Mouse (Mus musculus): ENCODE results near the gene Alkbh7. TPM values are rescaled to one million over a fixed set of nuclear protein-coding genes. Genes with fewer than 3 reads are reported as not detected.

Alkbh7 gene
- polyA plus RNA-seq, 1 experiment from 2014 or later = 39.0 TPM

GRCm38 (mm10) chr17:56976531-56977390 is 20.4 kb upstream of the Alkbh7 start:
- H3K4me2 ChIP-seq = no peak overlapping the region
- H3K27me3 ChIP-seq (ENCODE audit: insufficient read depth, low read length) = no peaks in the 10 kb centered on the region
- H3K4me1 ChIP-seq (ENCODE audit: insufficient read depth) = no peaks in the 10 kb centered on the region
- no peaks in the 10 kb centered on the region for H3K9me3 ChIP-seq (ENCODE audit: low read depth, low read length)
- no peak for TF ChIP-seq CTCF (IDR thresholded peaks at IDR 0.05; ENCODE audit: low read depth)
- H3K4me3 ChIP-seq (ENCODE audit: low read depth, low read length) = no peak overlapping the region
- 63% methylated on average over 8 of the region's 8 CpGs for WGBS
- no peak overlapping the region for H3K27ac ChIP-seq (ENCODE audit: low read depth)
- H3K9ac ChIP-seq = no peak overlapping the region
- H3K36me3 ChIP-seq (ENCODE audit: insufficient read depth) = no peaks in the 10 kb centered on the region
- DNase-seq = no peak
- no peak for ATAC-seq (ENCODE audit: insufficient read depth)

GRCm38 (mm10) chr17:56979524-56979923 is 17.6 kb upstream of the Alkbh7 start:
- H3K9me3 ChIP-seq (ENCODE audit: low read depth, low read length) = no peaks in the 10 kb centered on the region
- H3K9ac ChIP-seq = no peak overlapping the region
- H3K4me1 ChIP-seq (ENCODE audit: insufficient read depth) = no peaks in the 10 kb centered on the region
- H3K4me3 ChIP-seq (ENCODE audit: low read depth, low read length) = no peak overlapping the region
- no peak overlapping the region for H3K27ac ChIP-seq (ENCODE audit: low read depth)
- TF ChIP-seq CTCF (IDR thresholded peaks at IDR 0.05; ENCODE audit: low read depth) = no peak
- DNase-seq = no peak
- 28% methylated on average over 7 of the region's 8 CpGs for WGBS
- no peak for ATAC-seq (ENCODE audit: insufficient read depth)
- H3K27me3 ChIP-seq (ENCODE audit: insufficient read depth, low read length) = no peaks in the 10 kb centered on the region
- no peaks in the 10 kb centered on the region for H3K36me3 ChIP-seq (ENCODE audit: insufficient read depth)
- H3K4me2 ChIP-seq = no peak overlapping the region

- DNase-seq (no peak), ATAC-seq (ENCODE audit: insufficient read depth) (no peak)
- Histone ChIP-seq H3K27me3 (ENCODE audit: insufficient read depth, low read length) (no peaks in the 10 kb centered on the region), H3K4me2 (no peak overlapping the region), H3K4me1 (ENCODE audit: insufficient read depth) (no peaks in the 10 kb centered on the region), H3K27ac (ENCODE audit: low read depth) (no peak overlapping the region), H3K36me3 (ENCODE audit: insufficient read depth) (no peaks in the 10 kb centered on the region), H3K9me3 (ENCODE audit: low read depth, low read length) (no peaks in the 10 kb centered on the region), H3K4me3 (ENCODE audit: low read depth, low read length) (no peak overlapping the region), H3K9ac (no peak overlapping the region)
- 69% methylated on average over 7 of the region's 7 CpGs for WGBS
- TF ChIP-seq CTCF (IDR thresholded peaks at IDR 0.05; ENCODE audit: low read depth) = no peak
Measured at GRCm38 (mm10) chr17:56981049-56981448, 16.1 kb upstream of the Alkbh7 start.

- Histone ChIP-seq H3K27me3 (ENCODE audit: insufficient read depth, low read length) (no peaks in the 10 kb centered on the region), H3K4me1 (ENCODE audit: insufficient read depth) (no peaks in the 10 kb centered on the region), H3K4me2 (no peak within 1 kb of the TSS), H3K27ac (ENCODE audit: low read depth) (no peak within 1 kb of the TSS), H3K9ac (no peak within 1 kb of the TSS), H3K9me3 (ENCODE audit: low read depth, low read length) (no peaks in the 10 kb centered on the region), H3K36me3 (ENCODE audit: insufficient read depth) (no peaks in the 10 kb centered on the region), H3K4me3 (ENCODE audit: low read depth, low read length) (no peak within 1 kb of the TSS)
- 66% methylated on average over 5 of the region's 5 CpGs for WGBS
- ATAC-seq (ENCODE audit: insufficient read depth) (no peak), DNase-seq (no peak)
- TF ChIP-seq CTCF (IDR thresholded peaks at IDR 0.05; ENCODE audit: low read depth) = no peak
Measured at GRCm38 (mm10) chr17:56982013-56982412, 15.1 kb upstream of the Alkbh7 start, which contains the start of gene Acer1. TSS of gene Acer1 (minus strand) at chr17:56982126.

GRCm38 (mm10) chr17:56984886-56985285 is 12.3 kb upstream of the Alkbh7 start:
- DNase-seq = no peak

GRCm38 (mm10) chr17:56985656-56986055 is 11.5 kb upstream of the Alkbh7 start:
- ATAC-seq (ENCODE audit: insufficient read depth) (no peak), DNase-seq (no peak)
- no peak for TF ChIP-seq CTCF (IDR thresholded peaks at IDR 0.05; ENCODE audit: low read depth)
- Histone ChIP-seq H3K4me1 (ENCODE audit: insufficient read depth) (no peaks in the 10 kb centered on the region), H3K27ac (ENCODE audit: low read depth) (no peak overlapping the region), H3K9ac (no peak overlapping the region), H3K4me2 (no peak overlapping the region), H3K27me3 (ENCODE audit: insufficient read depth, low read length) (no peaks in the 10 kb centered on the region), H3K36me3 (ENCODE audit: insufficient read depth) (no peaks in the 10 kb centered on the region), H3K4me3 (ENCODE audit: low read depth, low read length) (no peak overlapping the region), H3K9me3 (ENCODE audit: low read depth, low read length) (no peaks in the 10 kb centered on the region)
- 67% methylated on average over 3 of the region's 3 CpGs for WGBS

More at GRCm38 (mm10) chr17:56984886-56985285, 12.3 kb upstream of the Alkbh7 start:
- Histone ChIP-seq H3K4me1 (ENCODE audit: insufficient read depth) (no peaks in the 10 kb centered on the region), H3K4me3 (ENCODE audit: low read depth, low read length) (no peak overlapping the region), H3K36me3 (ENCODE audit: insufficient read depth) (no peaks in the 10 kb centered on the region), H3K27ac (ENCODE audit: low read depth) (no peak overlapping the region), H3K4me2 (no peak overlapping the region), H3K9me3 (ENCODE audit: low read depth, low read length) (no peaks in the 10 kb centered on the region), H3K9ac (no peak overlapping the region), H3K27me3 (ENCODE audit: insufficient read depth, low read length) (no peaks in the 10 kb centered on the region)
- no peak for TF ChIP-seq CTCF (IDR thresholded peaks at IDR 0.05; ENCODE audit: low read depth)
- ATAC-seq (ENCODE audit: insufficient read depth) = no peak
- WGBS = 70% methylated on average over 9 of the region's 9 CpGs

GRCm38 (mm10) chr17:56986105-56986805 is 10.9 kb upstream of the Alkbh7 start:
- 75% methylated on average over 3 of the region's 3 CpGs for WGBS
- H3K4me2 ChIP-seq = no peak overlapping the region
- DNase-seq = no peak
- H3K36me3 ChIP-seq (ENCODE audit: insufficient read depth) = no peaks in the 10 kb centered on the region
- no peak overlapping the region for H3K4me3 ChIP-seq (ENCODE audit: low read depth, low read length)
- ATAC-seq (ENCODE audit: insufficient read depth) = no peak
- no peak overlapping the region for H3K9ac ChIP-seq
- H3K9me3 ChIP-seq (ENCODE audit: low read depth, low read length) = no peaks in the 10 kb centered on the region
- no peak for TF ChIP-seq CTCF (IDR thresholded peaks at IDR 0.05; ENCODE audit: low read depth)
- peaks cover 5% of the 10 kb centered on the region; the same call in 1 of the 2 replicates for H3K4me1 ChIP-seq (ENCODE audit: insufficient read depth)
- no peaks in the 10 kb centered on the region for H3K27me3 ChIP-seq (ENCODE audit: insufficient read depth, low read length)
- no peak overlapping the region for H3K27ac ChIP-seq (ENCODE audit: low read depth)
